28 mouse cellular contexts compared by ENCODE assay signal in genomic region chr15:100156781-100157470, GRCm38 (mm10).
A peak's percentile ranks its signal among the peaks of the same experiment; 100 is the strongest.
DNase-seq lines count a peak whose midpoint lies in the region; ATAC-seq lines count a peak whose summit lies in the region.
"Had no signal": no experiment of that assay in that cellular context is flagged by ENCODE, and none has a peak within 500 bp of the region (broad histone marks: within the 10 kb centered on the region; RNA-seq: fewer than 3 reads in every experiment).

No protein-coding gene starts in this region.

- intact Hi-C loops in gastrocnemius, postnatal 14 days (cut with DNase I; ENCODE audit: low total_unique reads) = no loop called here

- H3K27ac ChIP-seq in heart, embryonic 15.5 days = 0 out of 2 replicates have a peak overlapping the region, but pooled peaks have one; percentile 15
- H3K27ac ChIP-seq in heart, embryonic 11.5 days (ENCODE audit: low read depth, low read length) = no peak overlapping the region
- 0 out of 2 replicates have a peak overlapping the region, but pooled peaks have one; percentile 33 for H3K27ac ChIP-seq in limb, embryonic 15.5 days
- H3K27ac ChIP-seq: embryonic facial prominence, embryonic 13.5 days; forebrain, embryonic 13.5 days; hindbrain, embryonic 13.5 days; limb, embryonic 12.5 days; liver, embryonic 13.5 days; neural tube, embryonic 12.5 days had no signal

- peak; percentile 21 to 32 for DNase-seq in gastrocnemius, adult 8-10 months (ENCODE audit: low spot score in 2 of 2)
- DNase-seq in gastrocnemius, postnatal 14 days = peak; percentile 26
- no peak for DNase-seq in cerebellum, postnatal 36 days
- no peak for DNase-seq in right cerebral cortex, adult 18-20 months
- no peak for DNase-seq in kidney, adult 18-20 months
- DNase-seq: adrenal gland, adult 8-10 months; cerebellum, adult 18-20 months; cerebellum, postnatal 14 days; embryo, embryonic 11 days; heart, postnatal 36 days; kidney, adult 9 months; kidney, postnatal 14 days; layer of hippocampus, postnatal 36 days; liver, embryonic 13.5 days; lung, adult 2 months; lung, postnatal 14 days; midbrain, embryonic 14.5 days; thymus, postnatal 14 days had no signal

- no peak; the same call in 1 of the 2 replicates for ATAC-seq in heart, embryonic 15.5 days (replicated peaks; ENCODE audit: insufficient number of reproducible peaks, insufficient read depth, low FRiP score, low read depth)
- no peak for ATAC-seq in heart, embryonic 11.5 days (replicated peaks; ENCODE audit: insufficient number of reproducible peaks, low FRiP score, low TSS enrichment)
- no peak for ATAC-seq in limb, embryonic 15.5 days (ENCODE audit: insufficient number of reproducible peaks, low FRiP score, low TSS enrichment, low read depth)
- ATAC-seq: activated CD4-positive, CD25-positive, alpha-beta regulatory T cell, adult 4 months; forebrain, embryonic 13.5 days had no signal

- WGBS in heart, embryonic 15.5 days = 71% methylated on average over 10 of the region's 10 CpGs
- WGBS in heart, embryonic 11.5 days (ENCODE audit: insufficient replicate concordance) = 77% methylated on average over 10 of the region's 10 CpGs
- 82% methylated on average over 10 of the region's 10 CpGs for WGBS in limb, embryonic 15.5 days

- no peaks in the 10 kb centered on the region for H3K9me3 ChIP-seq in heart, embryonic 15.5 days (replicated peaks)
- H3K9me3 ChIP-seq in heart, embryonic 11.5 days (replicated peaks; ENCODE audit: control insufficient read depth, low read length) = no peaks in the 10 kb centered on the region
- no peaks in the 10 kb centered on the region for H3K9me3 ChIP-seq in limb, embryonic 15.5 days
- H3K9me3 ChIP-seq: embryonic facial prominence, embryonic 13.5 days; forebrain, embryonic 13.5 days; hindbrain, embryonic 13.5 days; limb, embryonic 12.5 days; liver, embryonic 13.5 days; neural tube, embryonic 12.5 days had no signal

- no peak overlapping the region for H3K4me2 ChIP-seq in heart, embryonic 15.5 days
- H3K4me2 ChIP-seq in heart, embryonic 11.5 days = no peak overlapping the region
- H3K4me2 ChIP-seq in limb, embryonic 15.5 days = no peak overlapping the region
- H3K4me2 ChIP-seq: embryonic facial prominence, embryonic 13.5 days; forebrain, embryonic 13.5 days; hindbrain, embryonic 13.5 days; limb, embryonic 12.5 days; liver, embryonic 13.5 days; neural tube, embryonic 12.5 days had no signal

- peaks cover 39% of the 10 kb centered on the region for H3K36me3 ChIP-seq in heart, embryonic 15.5 days
- H3K36me3 ChIP-seq in heart, embryonic 11.5 days (ENCODE audit: control insufficient read depth, insufficient read depth, low read length) = peaks cover 18% of the 10 kb centered on the region
- peaks cover 47% of the 10 kb centered on the region for H3K36me3 ChIP-seq in limb, embryonic 15.5 days

- no peak overlapping the region for H3K4me3 ChIP-seq in heart, embryonic 15.5 days
- H3K4me3 ChIP-seq in heart, embryonic 11.5 days (ENCODE audit: low read depth, low read length) = no peak overlapping the region
- H3K4me3 ChIP-seq in limb, embryonic 15.5 days = no peak overlapping the region
- H3K4me3 ChIP-seq: embryonic facial prominence, embryonic 13.5 days; erythroblast, embryonic 14.5 days; forebrain, embryonic 13.5 days; hindbrain, embryonic 13.5 days; limb, embryonic 12.5 days; liver, embryonic 13.5 days; neural tube, embryonic 12.5 days had no signal

- H3K27me3 ChIP-seq in heart, embryonic 15.5 days = no peaks in the 10 kb centered on the region
- no peaks in the 10 kb centered on the region for H3K27me3 ChIP-seq in heart, embryonic 11.5 days (ENCODE audit: control insufficient read depth, insufficient read depth, low read length)
- no peaks in the 10 kb centered on the region for H3K27me3 ChIP-seq in limb, embryonic 15.5 days
- H3K27me3 ChIP-seq: embryonic facial prominence, embryonic 13.5 days; forebrain, embryonic 13.5 days; hindbrain, embryonic 13.5 days; limb, embryonic 12.5 days; liver, embryonic 13.5 days; neural tube, embryonic 12.5 days had no signal

- H3K4me1 ChIP-seq in heart, embryonic 15.5 days (replicated peaks) = 0 out of 2 replicates have a peak, but pooled peaks cover 5% of the 10 kb centered on the region
- H3K4me1 ChIP-seq in heart, embryonic 11.5 days (ENCODE audit: control insufficient read depth, insufficient read depth, low read length) = 0 out of 2 replicates have a peak, but pooled peaks cover 3% of the 10 kb centered on the region
- peaks cover 6% of the 10 kb centered on the region; the same call in 1 of the 2 replicates for H3K4me1 ChIP-seq in limb, embryonic 15.5 days
- H3K4me1 ChIP-seq: embryonic facial prominence, embryonic 13.5 days; forebrain, embryonic 13.5 days; hindbrain, embryonic 13.5 days; limb, embryonic 12.5 days; neural tube, embryonic 12.5 days had no signal

- no peak overlapping the region; the same call in 1 of the 2 replicates for H3K9ac ChIP-seq in heart, embryonic 15.5 days
- H3K9ac ChIP-seq in heart, embryonic 11.5 days (ENCODE audit: low read depth, low read length) = no peak overlapping the region
- no peak overlapping the region for H3K9ac ChIP-seq in limb, embryonic 15.5 days
- H3K9ac ChIP-seq: embryonic facial prominence, embryonic 13.5 days; forebrain, embryonic 13.5 days; hindbrain, embryonic 13.5 days; limb, embryonic 12.5 days; liver, embryonic 13.5 days; neural tube, embryonic 12.5 days had no signal

Comparison
In these comparisons a context has a peak if more than half of its experiments do, and no peak if none do; other contexts are left out.
1. DNase-seq: peak in gastrocnemius, adult 8-10 months (2 of 2) and gastrocnemius, postnatal 14 days (single experiment); none in cerebellum, postnatal 36 days (0 of 2), right cerebral cortex, adult 18-20 months (single experiment) and kidney, adult 18-20 months (single experiment).